Mouse (Mus musculus): ENCODE measurements around the gene Rab8b. TPM values are rescaled to one million over a fixed set of nuclear protein-coding genes. Genes with fewer than 3 reads are reported as not detected.
"Not testable (repeated sequence)": the region's sequence is repeated elsewhere in the genome, so short reads cannot be mapped to it uniquely, and the experiment has no call there.

The Rab8b gene
- polyA plus RNA-seq, 1 experiment from 2014 or later, result 26.9 TPM

DNA sequence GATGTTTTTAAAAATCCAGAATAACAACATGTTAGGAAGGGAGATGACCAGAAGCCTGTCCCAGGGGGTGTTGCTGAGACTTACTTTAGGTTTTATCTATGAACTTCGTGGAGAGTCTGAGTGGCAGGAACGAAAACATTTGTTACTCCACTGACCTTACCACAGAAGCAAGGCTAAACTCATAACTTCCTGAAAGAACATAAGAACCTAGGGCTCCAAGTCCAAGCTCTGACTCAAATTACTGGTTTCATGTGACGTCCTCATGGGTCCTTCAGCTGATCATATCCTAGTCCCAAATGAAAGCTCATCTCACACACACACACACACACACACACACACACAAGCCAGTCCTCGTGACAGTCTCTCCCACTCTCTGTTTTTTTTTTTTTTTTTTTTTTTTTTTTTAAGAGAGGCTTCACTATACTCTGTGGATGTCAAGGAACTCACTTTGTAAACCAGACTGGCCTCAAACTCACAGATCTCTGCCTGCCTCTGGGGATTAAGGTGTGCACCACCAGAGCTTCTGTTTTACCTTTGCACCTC, 87.0 kb downstream of the Rab8b start:
- WGBS, result 80% methylated on average over 4 of the region's 4 CpGs
- Histone ChIP-seq H3K9me3 (ENCODE audit: control insufficient read depth, low read length) (no peaks in the 10 kb centered on the region), H3K36me3 (ENCODE audit: control insufficient read depth, insufficient read depth, low read length) (no peaks in the 10 kb centered on the region), H3K4me2 (ENCODE audit: low read depth) (no peak overlapping the region), H3K27me3 (ENCODE audit: control insufficient read depth, insufficient read depth, low read length) (peaks cover 7% of the 10 kb centered on the region; the same call in 1 of the 2 replicates), H3K27ac (ENCODE audit: low read depth, low read length) (no peak overlapping the region), H3K4me3 (ENCODE audit: low read depth, low read length) (no peak overlapping the region), H3K4me1 (ENCODE audit: control insufficient read depth, insufficient read depth, low read length) (peaks cover 6% of the 10 kb centered on the region; the same call in 1 of the 2 replicates), H3K9ac (ENCODE audit: low read length) (no peak overlapping the region)
- ATAC-seq (ENCODE audit: insufficient read depth, low FRiP score, low TSS enrichment) (no peak), DNase-seq (ENCODE audit: low spot score) (no peak)

- H3K4me3 ChIP-seq (ENCODE audit: low read depth, low read length), result no peak overlapping the region
- no peaks in the 10 kb centered on the region for H3K9me3 ChIP-seq (ENCODE audit: control insufficient read depth, low read length)
- no peaks in the 10 kb centered on the region for H3K4me1 ChIP-seq (ENCODE audit: control insufficient read depth, insufficient read depth, low read length)
- no peaks in the 10 kb centered on the region for H3K36me3 ChIP-seq (ENCODE audit: control insufficient read depth, insufficient read depth, low read length)
- WGBS, result 54% methylated on average over 1 of the region's 1 CpGs
- H3K27me3 ChIP-seq (ENCODE audit: control insufficient read depth, insufficient read depth, low read length), result no peaks in the 10 kb centered on the region
- H3K9ac ChIP-seq (ENCODE audit: low read length), result no peak overlapping the region
- no peak for ATAC-seq (ENCODE audit: insufficient read depth, low FRiP score, low TSS enrichment)
- H3K27ac ChIP-seq (ENCODE audit: low read depth, low read length), result no peak overlapping the region
- H3K4me2 ChIP-seq (ENCODE audit: low read depth), result no peak overlapping the region
- DNase-seq (ENCODE audit: low spot score), result peak; percentile 29
These were observed 93.5 kb downstream of the Rab8b start for GRCm38 (mm10) chr9:66825990-66826389.

- H3K4me2 ChIP-seq (ENCODE audit: low read depth); H3K9ac ChIP-seq (ENCODE audit: low read length); H3K27me3 ChIP-seq (ENCODE audit: control insufficient read depth, insufficient read depth, low read length); H3K4me1 ChIP-seq (ENCODE audit: control insufficient read depth, insufficient read depth, low read length); H3K36me3 ChIP-seq (ENCODE audit: control insufficient read depth, insufficient read depth, low read length); ATAC-seq (ENCODE audit: insufficient read depth, low FRiP score, low TSS enrichment); H3K27ac ChIP-seq (ENCODE audit: low read depth, low read length); DNase-seq (ENCODE audit: low spot score); H3K9me3 ChIP-seq (ENCODE audit: control insufficient read depth, low read length); H3K4me3 ChIP-seq (ENCODE audit: low read depth, low read length): not testable (repeated sequence)
- WGBS, result 100% methylated on average over 1 of the region's 5 CpGs
These were observed 97.2 kb downstream of the Rab8b start for GRCm38 (mm10) chr9:66822255-66822654.

GRCm38 (mm10) chr9:66820996-66821395, 98.5 kb downstream of the Rab8b start:
- Histone ChIP-seq H3K27ac (ENCODE audit: low read depth, low read length) (no peak overlapping the region), H3K4me2 (ENCODE audit: low read depth) (no peak overlapping the region), H3K36me3 (ENCODE audit: control insufficient read depth, insufficient read depth, low read length) (no peaks in the 10 kb centered on the region), H3K27me3 (ENCODE audit: control insufficient read depth, insufficient read depth, low read length) (no peaks in the 10 kb centered on the region), H3K4me1 (ENCODE audit: control insufficient read depth, insufficient read depth, low read length) (no peaks in the 10 kb centered on the region), H3K4me3 (ENCODE audit: low read depth, low read length) (no peak overlapping the region), H3K9me3 (ENCODE audit: control insufficient read depth, low read length) (no peaks in the 10 kb centered on the region), H3K9ac (ENCODE audit: low read length) (no peak overlapping the region)
- DNase-seq (ENCODE audit: low spot score) (no peak), ATAC-seq (ENCODE audit: insufficient read depth, low FRiP score, low TSS enrichment) (no peak)
- 82% methylated on average over 5 of the region's 5 CpGs for WGBS

DNA sequence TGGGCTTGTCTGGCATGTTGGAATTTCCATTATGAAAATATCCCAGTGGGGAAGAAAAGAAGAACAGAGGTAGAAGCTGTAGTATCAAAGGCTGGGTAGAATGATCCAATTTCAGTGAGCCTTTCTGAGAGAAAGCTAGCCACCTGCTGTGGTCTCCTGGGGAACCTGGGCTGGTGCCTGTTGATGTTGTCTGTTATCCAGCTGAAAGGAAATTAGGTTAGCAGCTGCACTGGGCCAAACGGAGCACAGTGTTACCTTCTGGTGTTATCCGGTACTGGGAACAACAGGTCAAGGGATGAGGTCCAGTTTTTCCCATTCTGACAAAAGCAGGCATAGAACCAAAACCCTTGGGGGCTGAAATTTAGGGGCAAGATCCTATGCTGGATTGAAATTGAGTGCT, 106.1 kb downstream of the Rab8b start:
- no peak overlapping the region for H3K4me2 ChIP-seq (ENCODE audit: low read depth)
- no peaks in the 10 kb centered on the region for H3K27me3 ChIP-seq (ENCODE audit: control insufficient read depth, insufficient read depth, low read length)
- no peaks in the 10 kb centered on the region for H3K36me3 ChIP-seq (ENCODE audit: control insufficient read depth, insufficient read depth, low read length)
- H3K4me3 ChIP-seq (ENCODE audit: low read depth, low read length), result no peak overlapping the region
- H3K9me3 ChIP-seq (ENCODE audit: control insufficient read depth, low read length), result no peaks in the 10 kb centered on the region
- no peak overlapping the region for H3K27ac ChIP-seq (ENCODE audit: low read depth, low read length)
- WGBS, result 8% methylated on average over 2 of the region's 2 CpGs
- DNase-seq (ENCODE audit: low spot score) (no peak), ATAC-seq (ENCODE audit: insufficient read depth, low FRiP score, low TSS enrichment) (no peak)
- H3K4me1 ChIP-seq (ENCODE audit: control insufficient read depth, insufficient read depth, low read length), result no peaks in the 10 kb centered on the region
- H3K9ac ChIP-seq (ENCODE audit: low read length), result no peak overlapping the region

DNA sequence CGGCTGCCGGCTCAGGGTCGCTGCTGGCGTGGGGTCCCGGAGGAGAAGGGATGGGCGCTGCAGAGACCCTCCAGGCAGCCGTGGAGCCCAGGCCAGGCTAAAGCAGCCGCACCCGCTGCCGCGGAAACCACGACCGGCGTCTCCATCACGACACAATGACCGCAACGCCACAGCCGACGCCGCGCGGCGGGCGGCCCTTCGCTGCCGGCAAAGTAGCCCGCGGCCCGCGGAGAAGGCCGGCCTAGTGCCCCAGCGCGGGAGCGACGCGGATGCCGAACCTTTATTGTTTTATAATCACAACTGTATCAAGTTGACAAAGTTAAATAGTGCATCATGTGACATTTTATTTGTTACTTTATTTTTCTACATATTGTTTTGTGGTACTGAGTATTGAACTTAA, 113.5 kb downstream of the Rab8b start:
- not testable (repeated sequence) for H3K9me3 ChIP-seq (ENCODE audit: control insufficient read depth, low read length); H3K36me3 ChIP-seq (ENCODE audit: control insufficient read depth, insufficient read depth, low read length); H3K4me1 ChIP-seq (ENCODE audit: control insufficient read depth, insufficient read depth, low read length); H3K27me3 ChIP-seq (ENCODE audit: control insufficient read depth, insufficient read depth, low read length); ATAC-seq (ENCODE audit: insufficient read depth, low FRiP score, low TSS enrichment); H3K27ac ChIP-seq (ENCODE audit: low read depth, low read length)
- peak overlapping the region; percentile 42 for H3K9ac ChIP-seq (ENCODE audit: low read length)
- peak overlapping the region; percentile 28 for H3K4me3 ChIP-seq (ENCODE audit: low read depth, low read length)
- peak; percentile 50 for DNase-seq (ENCODE audit: low spot score)
- 1% methylated on average over 30 of the region's 37 CpGs for WGBS
- H3K4me2 ChIP-seq (ENCODE audit: low read depth), result peak overlapping the region; percentile 40

GRCm38 (mm10) chr9:66801947-66802346, 117.5 kb downstream of the Rab8b start:
- Histone ChIP-seq H3K4me1 (ENCODE audit: control insufficient read depth, insufficient read depth, low read length) (no peaks in the 10 kb centered on the region), H3K4me2 (ENCODE audit: low read depth) (no peak overlapping the region), H3K9me3 (ENCODE audit: control insufficient read depth, low read length) (no peaks in the 10 kb centered on the region), H3K27ac (ENCODE audit: low read depth, low read length) (no peak overlapping the region), H3K36me3 (ENCODE audit: control insufficient read depth, insufficient read depth, low read length) (no peaks in the 10 kb centered on the region), H3K27me3 (ENCODE audit: control insufficient read depth, insufficient read depth, low read length) (0 out of 2 replicates have a peak, but pooled peaks cover 4% of the 10 kb centered on the region), H3K4me3 (ENCODE audit: low read depth, low read length) (no peak overlapping the region), H3K9ac (ENCODE audit: low read length) (no peak overlapping the region)
- DNase-seq (ENCODE audit: low spot score) (no peak), ATAC-seq (ENCODE audit: insufficient read depth, low FRiP score, low TSS enrichment) (no peak)
- 57% methylated on average over 12 of the region's 12 CpGs for WGBS

- H3K27ac ChIP-seq (ENCODE audit: low read depth, low read length), result no peak within 1 kb of the TSS
These were observed 122.7 kb downstream of the Rab8b start, which contains the start of gene Gm10647 for GRCm38 (mm10) chr9:66796739-66797138. TSS of gene Gm10647 (plus strand) at chr9:66797039.

More at GRCm38 (mm10) chr9:66796739-66797138, 122.7 kb downstream of the Rab8b start, which contains the start of gene Gm10647:
- Histone ChIP-seq H3K9me3 (ENCODE audit: control insufficient read depth, low read length) (no peaks in the 10 kb centered on the region), H3K4me2 (ENCODE audit: low read depth) (peak within 1 kb of the TSS; percentile 65), H3K9ac (ENCODE audit: low read length) (no peak within 1 kb of the TSS), H3K27me3 (ENCODE audit: control insufficient read depth, insufficient read depth, low read length) (no peaks in the 10 kb centered on the region), H3K4me3 (ENCODE audit: low read depth, low read length) (peak within 1 kb of the TSS; percentile 66), H3K36me3 (ENCODE audit: control insufficient read depth, insufficient read depth, low read length) (no peaks in the 10 kb centered on the region), H3K4me1 (ENCODE audit: control insufficient read depth, insufficient read depth, low read length) (no peaks in the 10 kb centered on the region; the same call in 1 of the 2 replicates)
- WGBS, result 80% methylated on average over 5 of the region's 5 CpGs
- DNase-seq (ENCODE audit: low spot score) (no peak), ATAC-seq (ENCODE audit: insufficient read depth, low FRiP score, low TSS enrichment) (no peak)
